Mouse (Mus musculus) heart, embryonic 13.5 days (tissue): Measurements from ENCODE around the gene As3mt. TPM values are rescaled to one million over a fixed set of nuclear protein-coding genes. Genes with fewer than 3 reads are reported as not detected.
A peak's percentile ranks its signal among the peaks of the same experiment; 100 is the strongest.
"Not testable (repeated sequence)": the region's sequence is repeated elsewhere in the genome, so short reads cannot be mapped to it uniquely, and the experiment has no call there.

Source experiments
- ATAC-seq: fragments of 200-750 bp; cut with Nextera tagmentation; 2 replicates; pipeline ENCODE4 v1.8.0; 2017; ENCODE audit warnings: moderate TSS enrichment; ENCODE audit not compliant: insufficient number of reproducible peaks, low FRiP score, low TSS enrichment; ENCODE audit errors: extremely low read depth
- H3K27ac ChIP-seq: fragments of 300-500 bp; sonication (generic); replicated peaks from 2 replicates; pipeline ENCODE4 v1.5.1; 2015; ENCODE audit warnings: moderate library complexity, mild to moderate bottlenecking, inconsistent platforms
- H3K27me3 ChIP-seq: fragments of 300-500 bp; sonication (generic); replicated peaks from 2 replicates; pipeline ENCODE4 v1.6.1; 2015; ENCODE audit warnings: mild to moderate bottlenecking, inconsistent platforms
- H3K36me3 ChIP-seq: fragments of 300-500 bp; sonication (generic); 2 replicates; pipeline ENCODE4 v1.6.1; 2015; ENCODE audit warnings: mild to moderate bottlenecking, inconsistent platforms
- H3K4me1 ChIP-seq: fragments of 300-500 bp; sonication (generic); 2 replicates; pipeline ENCODE4 v1.6.1; 2015; ENCODE audit warnings: inconsistent platforms
- H3K4me2 ChIP-seq: fragments of 300-500 bp; sonication (generic); 2 replicates; pipeline ENCODE4 v1.6.1; 2015; ENCODE audit warnings: inconsistent platforms, mild to moderate bottlenecking, moderate library complexity
- H3K4me3 ChIP-seq: fragments of 300-500 bp; sonication (generic); 2 replicates; pipeline ENCODE4 v1.5.1; 2015; ENCODE audit warnings: moderate library complexity, mild to moderate bottlenecking, inconsistent platforms
- H3K9ac ChIP-seq: fragments of 300-500 bp; sonication (generic); 2 replicates; pipeline ENCODE4 v1.6.1; 2015; ENCODE audit warnings: inconsistent platforms, mild to moderate bottlenecking, moderate library complexity
- H3K9me3 ChIP-seq: fragments of 300-500 bp; sonication (generic); 2 replicates; pipeline ENCODE4 v1.6.1; 2016; ENCODE audit warnings: inconsistent platforms
- WGBS: fragments of 180-500 bp; shearing (Covaris S2); methylation state at CpG from one replicate; pipeline ENCODE4 v1.1.7; 2015; ENCODE audit warnings: mixed read lengths; 5-methylcytosine and 5-hydroxymethylcytosine counted together
- polyA plus RNA-seq: library from polyadenylated mRNA; unstranded; fragments of >200 nt; fragmentation: Nextera tagmentation; extraction: Ambion mirVana; gene quantifications from 2 replicates; pipeline ENCODE4 v1.2.1, GENCODE M21; 2015

Gene As3mt
- polyA plus RNA-seq, 1 experiment from 2014 or later: 49.1 TPM

DNA sequence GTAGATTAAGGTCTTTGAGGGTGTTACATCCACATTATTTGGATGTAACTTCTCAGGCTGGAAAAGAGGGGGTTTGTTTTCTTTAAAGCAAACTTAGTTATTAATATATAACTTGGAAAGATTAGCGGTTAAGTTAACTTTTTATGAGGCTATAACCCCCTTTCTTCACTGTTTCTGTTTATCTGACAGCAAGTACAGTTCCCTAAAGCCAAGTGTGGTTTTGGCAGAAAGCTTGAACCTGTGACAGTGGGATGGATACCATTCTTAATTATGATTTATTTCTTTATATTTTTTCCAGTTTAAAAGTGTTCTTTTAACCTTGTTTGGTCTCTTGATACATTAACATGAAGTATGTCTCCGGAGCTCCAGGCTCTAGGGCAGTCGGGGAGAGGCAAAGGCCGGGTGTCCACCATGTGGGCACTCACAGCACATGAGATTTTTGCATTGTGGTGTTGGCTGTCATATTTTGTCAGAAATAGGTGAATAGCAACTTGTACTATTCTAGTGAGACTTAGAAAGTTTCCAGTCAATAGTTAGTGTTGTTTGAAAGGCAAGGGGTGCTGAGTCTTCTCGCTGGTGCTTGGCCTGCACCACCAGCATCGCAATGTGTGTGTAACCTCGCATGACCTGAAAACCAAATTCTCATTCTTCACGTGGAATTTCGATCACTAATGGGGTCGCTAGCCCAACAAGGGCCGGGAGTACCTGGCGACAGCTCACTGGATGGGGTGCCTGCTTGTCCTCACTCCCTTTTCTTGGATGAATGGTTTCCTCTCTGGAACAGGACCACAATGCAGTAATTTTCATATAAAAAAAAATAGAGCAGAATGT lies 56.9 kb downstream of the As3mt start:
- H3K27me3 ChIP-seq: peaks cover 15% of the 10 kb centered on the region; the same call in 1 of the 2 replicates
- 0 out of 2 replicates have a peak overlapping the region, but pooled peaks have one; percentile 30 for H3K9ac ChIP-seq
- H3K27ac ChIP-seq: no peak overlapping the region
- H3K36me3 ChIP-seq: no peaks in the 10 kb centered on the region
- H3K4me1 ChIP-seq: peaks cover 29% of the 10 kb centered on the region
- H3K4me3 ChIP-seq: peak overlapping the region; percentile 83
- peak overlapping the region; percentile 100 for H3K4me2 ChIP-seq
- no peak for ATAC-seq
- WGBS: 68% methylated on average over 12 of the region's 12 CpGs
- no peaks in the 10 kb centered on the region for H3K9me3 ChIP-seq

- no peak for ATAC-seq
- H3K9me3 ChIP-seq: no peaks in the 10 kb centered on the region
- no peak overlapping the region for H3K27ac ChIP-seq
- WGBS: 75% methylated on average over 9 of the region's 9 CpGs
- H3K9ac ChIP-seq: 0 out of 2 replicates have a peak overlapping the region, but pooled peaks have one; percentile 30
- H3K4me1 ChIP-seq: peaks cover 29% of the 10 kb centered on the region
- H3K4me3 ChIP-seq: peak overlapping the region; percentile 83; the same call in 1 of the 2 replicates
- peak overlapping the region; percentile 100 for H3K4me2 ChIP-seq
- no peaks in the 10 kb centered on the region for H3K36me3 ChIP-seq
- peaks cover 15% of the 10 kb centered on the region; the same call in 1 of the 2 replicates for H3K27me3 ChIP-seq
Observed at GRCm38 (mm10) chr19:46764763-46765117, 57.5 kb downstream of the As3mt start.

- H3K27ac ChIP-seq: no peak overlapping the region
- no peaks in the 10 kb centered on the region for H3K9me3 ChIP-seq
- H3K36me3 ChIP-seq: no peaks in the 10 kb centered on the region
- H3K4me2 ChIP-seq: no peak overlapping the region
- 68% methylated on average over 5 of the region's 5 CpGs for WGBS
- no peak overlapping the region for H3K4me3 ChIP-seq
- H3K27me3 ChIP-seq: peaks cover 15% of the 10 kb centered on the region; the same call in 1 of the 2 replicates
- H3K4me1 ChIP-seq: peaks cover 29% of the 10 kb centered on the region
- H3K9ac ChIP-seq: no peak overlapping the region
- ATAC-seq: no peak
Observed at GRCm38 (mm10) chr19:46766125-46766524, 58.9 kb downstream of the As3mt start.

DNA sequence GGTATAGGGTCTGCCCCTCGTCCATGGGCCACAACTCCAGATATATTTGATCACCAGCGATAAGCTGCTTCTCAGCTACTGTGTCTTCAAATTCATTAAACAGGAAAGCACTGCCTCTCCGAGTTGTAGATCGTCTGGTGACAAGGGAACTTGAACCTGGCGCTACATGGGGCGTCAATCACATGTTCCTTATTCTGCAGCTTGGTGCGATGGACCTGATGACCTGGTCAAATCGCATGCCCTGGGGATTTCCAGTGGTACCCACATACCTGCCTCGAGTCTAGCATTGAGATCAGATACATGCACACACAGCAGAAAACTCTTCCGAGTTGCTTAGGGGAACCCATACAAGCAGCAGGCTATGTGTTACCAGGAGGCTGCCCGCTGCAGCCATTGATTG lies 62.5 kb downstream of the As3mt start:
- ATAC-seq: no peak
- H3K27ac ChIP-seq: no peak overlapping the region
- WGBS: 84% methylated on average over 11 of the region's 11 CpGs
- H3K4me3 ChIP-seq: no peak overlapping the region
- no peaks in the 10 kb centered on the region for H3K9me3 ChIP-seq
- no peaks in the 10 kb centered on the region; the same call in 1 of the 2 replicates for H3K27me3 ChIP-seq
- H3K9ac ChIP-seq: no peak overlapping the region
- H3K4me1 ChIP-seq: peaks cover 2% of the 10 kb centered on the region
- H3K36me3 ChIP-seq: no peaks in the 10 kb centered on the region
- no peak overlapping the region for H3K4me2 ChIP-seq

DNA sequence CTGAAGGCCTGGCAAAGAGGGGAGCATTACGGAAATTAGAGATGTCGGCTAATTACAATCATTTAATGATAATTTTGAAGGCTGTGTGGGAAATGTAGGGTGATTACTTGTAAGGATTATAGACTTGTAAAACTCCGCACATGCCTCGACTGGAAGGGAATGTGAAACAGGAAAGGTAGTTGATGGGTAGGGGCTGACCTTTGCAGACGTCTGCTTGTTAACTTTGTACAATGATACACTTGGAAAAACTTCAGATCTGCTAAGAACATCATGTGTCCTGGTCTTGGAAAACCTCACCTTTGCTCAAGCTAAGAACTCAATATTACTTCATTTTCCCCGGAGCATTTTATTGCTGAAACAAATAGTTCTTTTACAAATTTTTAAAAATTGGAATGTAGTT lies 64.5 kb downstream of the As3mt start:
- Histone ChIP-seq H3K27ac (no peak overlapping the region), H3K4me1 (no peaks in the 10 kb centered on the region), H3K27me3 (no peaks in the 10 kb centered on the region), H3K4me3 (no peak overlapping the region), H3K36me3 (no peaks in the 10 kb centered on the region), H3K9me3 (no peaks in the 10 kb centered on the region), H3K4me2 (no peak overlapping the region), H3K9ac (no peak overlapping the region)
- no peak for ATAC-seq
- 78% methylated on average over 6 of the region's 6 CpGs for WGBS

DNA sequence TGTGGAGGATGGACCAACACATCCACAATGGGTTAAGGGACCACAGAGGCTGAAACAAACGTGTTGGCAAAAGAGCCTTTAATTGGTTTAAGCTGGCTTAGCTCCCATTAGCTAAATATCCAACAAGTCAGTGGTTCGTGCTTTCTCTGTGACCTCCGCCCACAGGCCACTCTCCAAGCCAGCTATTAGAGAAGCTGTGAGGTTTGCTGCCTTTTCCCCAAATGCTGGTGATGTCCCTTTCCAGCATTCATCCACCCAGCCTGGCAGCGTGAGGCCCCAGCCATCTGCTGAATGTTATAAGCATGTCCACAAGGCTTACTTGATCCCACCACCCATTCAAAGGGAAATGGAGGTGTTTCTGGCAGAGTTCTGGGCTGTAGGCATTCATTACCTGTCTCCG lies 69.1 kb downstream of the As3mt start:
- H3K9ac ChIP-seq: no peak overlapping the region
- ATAC-seq: no peak
- no peaks in the 10 kb centered on the region for H3K9me3 ChIP-seq
- no peak overlapping the region for H3K4me2 ChIP-seq
- no peaks in the 10 kb centered on the region for H3K27me3 ChIP-seq
- no peak overlapping the region for H3K27ac ChIP-seq
- H3K36me3 ChIP-seq: no peaks in the 10 kb centered on the region
- 62% methylated on average over 5 of the region's 5 CpGs for WGBS
- no peak overlapping the region for H3K4me3 ChIP-seq
- no peaks in the 10 kb centered on the region for H3K4me1 ChIP-seq

GRCm38 (mm10) chr19:46776850-46777249 lies 69.6 kb downstream of the As3mt start:
- Histone ChIP-seq H3K27me3 (no peaks in the 10 kb centered on the region), H3K36me3 (no peaks in the 10 kb centered on the region), H3K4me3 (no peak overlapping the region), H3K4me1 (no peaks in the 10 kb centered on the region), H3K9me3 (no peaks in the 10 kb centered on the region), H3K4me2 (no peak overlapping the region), H3K9ac (no peak overlapping the region), H3K27ac (no peak overlapping the region)
- 66% methylated on average over 3 of the region's 3 CpGs for WGBS
- ATAC-seq: no peak

GRCm38 (mm10) chr19:46777928-46778680 lies 70.8 kb downstream of the As3mt start:
- ATAC-seq: no peak
- no peaks in the 10 kb centered on the region for H3K4me1 ChIP-seq
- H3K4me3 ChIP-seq: no peak overlapping the region
- H3K4me2 ChIP-seq: no peak overlapping the region
- H3K27ac ChIP-seq: no peak overlapping the region
- no peaks in the 10 kb centered on the region for H3K9me3 ChIP-seq
- no peaks in the 10 kb centered on the region for H3K36me3 ChIP-seq
- WGBS: 74% methylated on average over 12 of the region's 12 CpGs
- no peak overlapping the region for H3K9ac ChIP-seq
- no peaks in the 10 kb centered on the region for H3K27me3 ChIP-seq

- not testable (repeated sequence) for ATAC-seq, H3K4me2 ChIP-seq, H3K27ac ChIP-seq, H3K4me1 ChIP-seq, H3K27me3 ChIP-seq, H3K36me3 ChIP-seq, H3K4me3 ChIP-seq, H3K9me3 ChIP-seq, H3K9ac ChIP-seq
- WGBS: 84% methylated on average over 1 of the region's 1 CpGs
Observed at GRCm38 (mm10) chr19:46779130-46779529, 71.9 kb downstream of the As3mt start.

- H3K27me3 ChIP-seq: no peaks in the 10 kb centered on the region
- H3K4me2 ChIP-seq: no peak overlapping the region
- no peak for ATAC-seq
- no peak overlapping the region for H3K9ac ChIP-seq
- no peaks in the 10 kb centered on the region for H3K36me3 ChIP-seq
- WGBS: 61% methylated on average over 5 of the region's 5 CpGs
- no peak overlapping the region for H3K27ac ChIP-seq
- H3K4me1 ChIP-seq: peaks cover 7% of the 10 kb centered on the region; the same call in 1 of the 2 replicates
- no peak overlapping the region for H3K4me3 ChIP-seq
- no peaks in the 10 kb centered on the region for H3K9me3 ChIP-seq
Observed at GRCm38 (mm10) chr19:46784038-46784437, 76.8 kb downstream of the As3mt start.

GRCm38 (mm10) chr19:46784502-46784901 lies 77.2 kb downstream of the As3mt start:
- ATAC-seq: no peak
- no peak overlapping the region for H3K4me3 ChIP-seq
- 55% methylated on average over 6 of the region's 6 CpGs for WGBS
- no peak overlapping the region for H3K27ac ChIP-seq
- H3K4me1 ChIP-seq: peaks cover 7% of the 10 kb centered on the region; the same call in 1 of the 2 replicates
- no peaks in the 10 kb centered on the region for H3K36me3 ChIP-seq
- H3K4me2 ChIP-seq: no peak overlapping the region
- H3K27me3 ChIP-seq: no peaks in the 10 kb centered on the region
- H3K9ac ChIP-seq: no peak overlapping the region
- H3K9me3 ChIP-seq: no peaks in the 10 kb centered on the region
